Mouse (Mus musculus): ENCODE measurements around the gene Olfm1.
A peak's percentile ranks its signal among the peaks of the same experiment; 100 is the strongest.

Gene Olfm1

GRCm38 (mm10) chr2:28236447-28236846 lies 43.7 kb downstream of the Olfm1 start:
- DNase-seq, result no peak

- no peak for DNase-seq
Measured at GRCm38 (mm10) chr2:28239616-28240015, 46.8 kb downstream of the Olfm1 start.

GRCm38 (mm10) chr2:28240920-28241319 lies 48.1 kb downstream of the Olfm1 start:
- DNase-seq, result no peak

GRCm38 (mm10) chr2:28241520-28242221 lies 48.9 kb downstream of the Olfm1 start:
- DNase-seq, result peak; percentile 22

GRCm38 (mm10) chr2:28242222-28242543 lies 49.4 kb downstream of the Olfm1 start:
- peak; percentile 30 for DNase-seq

- no peak for DNase-seq
Measured at GRCm38 (mm10) chr2:28244667-28245395, 52.0 kb downstream of the Olfm1 start.

GRCm38 (mm10) chr2:28246110-28246653 lies 53.4 kb downstream of the Olfm1 start:
- no peak for DNase-seq

- no peak for DNase-seq
Measured at GRCm38 (mm10) chr2:28247098-28247497, 54.3 kb downstream of the Olfm1 start.

- no peak for DNase-seq
Measured at GRCm38 (mm10) chr2:28252554-28252953, 59.8 kb downstream of the Olfm1 start.

- DNase-seq, result no peak
Measured at GRCm38 (mm10) chr2:28256029-28256428, 63.2 kb downstream of the Olfm1 start.

- DNase-seq, result no peak
Measured at GRCm38 (mm10) chr2:28261438-28261837, 68.6 kb downstream of the Olfm1 start.

- no peak for DNase-seq
Measured at GRCm38 (mm10) chr2:28267776-28268275, 75.0 kb downstream of the Olfm1 start.

GRCm38 (mm10) chr2:28270561-28270960 lies 77.8 kb downstream of the Olfm1 start:
- DNase-seq, result peak; percentile 52

- DNase-seq, result no peak
Measured at GRCm38 (mm10) chr2:28272218-28272965, 79.6 kb downstream of the Olfm1 start.

- DNase-seq, result no peak
Measured at GRCm38 (mm10) chr2:28274006-28274405, 81.2 kb downstream of the Olfm1 start.

- DNase-seq, result no peak
Measured at GRCm38 (mm10) chr2:28275345-28275744, 82.6 kb downstream of the Olfm1 start.

GRCm38 (mm10) chr2:28278150-28278549 lies 85.4 kb downstream of the Olfm1 start:
- peak; percentile 83 for DNase-seq

GRCm38 (mm10) chr2:28278853-28279252 lies 86.1 kb downstream of the Olfm1 start:
- no peak for DNase-seq

All from kidney, postnatal 10 days (tissue).